Mouse (Mus musculus) layer of hippocampus, postnatal 25 days (tissue): ENCODE data around the gene Cacng4. TPM values are rescaled to one million over a fixed set of nuclear protein-coding genes. Genes with fewer than 3 reads are reported as not detected.

Source experiments
- DNase-seq, 2 experiments: peaks; one replicate each; pipeline ENCODE4 v3.0.0; 2022; ENCODE audit warnings: mixed read lengths in 2 of 2, low spot score in 1 of 2; ENCODE audit errors: extremely low spot score in 1 of 2
- total RNA-seq, 2 experiments: library from RNA; stranded (reverse); gene quantifications; 2 replicates each; pipeline ENCODE4 v1.2.3; 2021

Gene Cacng4
- total RNA-seq, 2 experiments from 2014 or later = 30.8 to 32.5 TPM

DNA sequence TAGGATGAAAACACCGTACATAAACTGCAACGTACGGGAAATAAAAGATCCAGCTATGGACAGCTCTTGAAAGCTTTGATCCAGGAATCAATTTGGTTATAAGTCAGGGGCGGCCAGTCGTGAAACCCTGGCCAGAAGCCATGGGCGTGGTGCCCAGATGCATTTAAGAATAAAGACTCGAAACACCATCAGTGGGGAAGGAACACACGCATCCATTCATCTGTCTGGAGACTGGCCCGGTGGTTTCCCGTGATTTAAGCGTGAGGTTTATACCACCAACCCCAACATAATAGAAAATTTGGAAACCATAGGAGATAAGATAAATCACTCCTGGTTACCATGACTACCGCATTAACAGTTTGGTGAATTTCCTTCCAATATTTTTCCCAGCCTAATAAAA, 16.9 kb downstream of the Cacng4 start:
- DNase-seq = no peak

DNA sequence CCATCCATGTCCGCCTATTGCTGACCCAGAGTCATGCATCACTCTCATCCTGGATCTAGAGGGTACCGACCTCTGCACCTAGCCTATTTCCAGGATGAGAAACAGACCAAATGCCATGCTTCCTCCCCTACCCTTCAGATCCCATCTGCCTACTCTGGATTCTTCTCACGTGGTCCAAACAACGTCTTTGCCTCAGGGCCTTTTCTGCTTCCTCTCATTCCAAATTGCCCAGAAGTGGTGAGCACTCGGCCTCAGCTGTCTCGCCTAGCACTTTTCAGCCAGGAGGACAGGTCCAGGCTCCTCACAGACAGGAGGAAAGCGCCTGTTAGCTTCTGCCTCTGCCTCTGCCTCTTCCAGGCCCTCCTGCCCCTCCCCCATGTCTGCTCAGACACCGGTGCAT, 21.0 kb downstream of the Cacng4 start:
- no peak for DNase-seq

DNA sequence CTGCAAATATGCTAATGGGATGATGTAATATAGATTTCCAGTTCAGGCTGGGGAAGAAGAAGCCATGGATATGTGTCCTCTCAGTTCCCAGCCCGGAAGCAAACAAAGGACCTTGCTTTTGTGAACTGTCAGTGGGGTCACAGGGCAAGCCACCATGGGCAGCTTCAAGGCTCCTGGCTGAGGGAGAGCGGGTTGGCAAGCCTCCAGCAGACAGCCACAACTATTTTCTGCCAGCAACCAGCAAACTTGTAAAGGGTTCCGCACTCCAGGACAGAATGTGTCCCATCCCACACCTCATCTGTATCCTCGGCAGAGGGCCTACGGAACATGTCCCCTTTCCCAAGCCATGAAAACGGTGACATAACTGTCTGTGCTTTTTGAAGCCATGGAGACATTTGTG, 22.4 kb downstream of the Cacng4 start:
- DNase-seq = no peak

DNA sequence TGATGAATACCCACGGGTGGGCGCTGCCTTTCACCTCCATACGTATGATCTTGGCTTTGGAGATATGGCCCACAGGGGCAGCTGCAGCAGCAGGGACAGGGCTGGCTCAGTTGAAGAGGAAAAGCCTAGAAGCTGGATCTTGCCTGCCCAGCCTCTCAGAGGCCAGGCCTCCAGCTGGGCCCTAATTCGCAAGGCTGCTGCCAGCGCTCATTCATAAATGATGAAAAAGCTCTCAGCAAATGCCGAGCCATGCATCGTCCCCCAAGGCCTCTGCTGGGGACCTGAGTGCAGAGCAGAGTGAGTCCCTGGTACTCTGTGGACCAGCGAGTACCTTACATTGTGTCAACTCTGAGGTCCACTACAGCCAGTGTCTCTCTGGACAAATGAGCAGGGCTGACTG, 26.0 kb downstream of the Cacng4 start:
- no peak for DNase-seq

DNA sequence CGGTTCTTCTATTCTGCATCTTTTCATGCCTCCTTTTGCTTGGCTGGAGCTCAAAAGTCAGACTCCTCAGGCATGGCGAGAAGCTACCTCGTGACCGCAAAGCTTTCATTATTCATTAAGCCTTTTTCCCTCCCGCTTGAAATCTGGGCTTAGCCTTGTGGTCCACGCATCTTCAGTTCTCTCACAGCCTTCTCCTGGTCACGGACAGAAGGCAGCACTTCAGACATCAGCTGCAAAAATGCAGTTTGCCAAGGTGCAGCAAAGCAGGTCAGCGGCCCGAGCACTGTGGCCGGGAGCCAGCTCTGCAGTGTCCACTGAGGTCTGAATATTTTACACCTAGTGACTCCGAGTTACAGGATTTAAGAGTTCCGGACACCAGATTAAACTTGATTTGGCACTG, 27.4 kb downstream of the Cacng4 start:
- no peak for DNase-seq

DNA sequence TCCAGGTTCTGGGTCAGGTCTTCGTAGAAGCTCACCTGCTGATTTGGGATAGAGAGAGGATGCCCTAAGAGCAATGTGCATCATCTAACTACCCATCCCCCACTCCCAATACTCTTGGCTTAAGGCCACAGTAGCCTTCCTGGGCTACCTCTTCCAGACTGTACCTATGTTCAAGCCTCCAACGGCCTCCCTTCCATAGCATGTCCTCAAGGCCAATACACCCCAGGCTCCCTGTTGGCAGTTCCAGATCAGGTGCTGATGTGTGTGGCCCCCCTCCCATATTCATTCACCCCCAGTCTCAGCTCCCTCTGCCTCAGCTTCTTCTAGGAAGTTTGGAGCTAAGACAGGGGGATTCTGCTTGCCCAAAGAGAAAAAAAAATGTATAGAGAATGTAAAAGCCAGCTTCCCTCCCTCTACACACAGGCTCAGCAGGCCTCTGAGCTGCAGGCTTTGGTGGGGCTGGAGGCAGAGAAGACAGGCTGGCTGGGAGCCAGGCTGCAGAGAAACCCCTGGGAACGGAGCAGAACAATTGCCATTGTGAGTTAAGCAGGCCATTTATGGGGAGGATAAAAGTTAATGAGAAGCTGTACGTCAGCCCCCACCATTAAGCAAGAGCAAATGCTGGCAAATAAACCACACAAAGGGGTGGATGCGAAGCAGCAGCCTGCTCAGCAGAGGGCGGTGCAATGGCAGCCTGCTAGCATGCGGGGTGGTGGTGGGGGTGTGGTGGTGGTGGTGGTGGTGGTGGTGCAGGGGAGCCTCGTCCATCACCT, 31.5 kb downstream of the Cacng4 start:
- DNase-seq = no peak

DNA sequence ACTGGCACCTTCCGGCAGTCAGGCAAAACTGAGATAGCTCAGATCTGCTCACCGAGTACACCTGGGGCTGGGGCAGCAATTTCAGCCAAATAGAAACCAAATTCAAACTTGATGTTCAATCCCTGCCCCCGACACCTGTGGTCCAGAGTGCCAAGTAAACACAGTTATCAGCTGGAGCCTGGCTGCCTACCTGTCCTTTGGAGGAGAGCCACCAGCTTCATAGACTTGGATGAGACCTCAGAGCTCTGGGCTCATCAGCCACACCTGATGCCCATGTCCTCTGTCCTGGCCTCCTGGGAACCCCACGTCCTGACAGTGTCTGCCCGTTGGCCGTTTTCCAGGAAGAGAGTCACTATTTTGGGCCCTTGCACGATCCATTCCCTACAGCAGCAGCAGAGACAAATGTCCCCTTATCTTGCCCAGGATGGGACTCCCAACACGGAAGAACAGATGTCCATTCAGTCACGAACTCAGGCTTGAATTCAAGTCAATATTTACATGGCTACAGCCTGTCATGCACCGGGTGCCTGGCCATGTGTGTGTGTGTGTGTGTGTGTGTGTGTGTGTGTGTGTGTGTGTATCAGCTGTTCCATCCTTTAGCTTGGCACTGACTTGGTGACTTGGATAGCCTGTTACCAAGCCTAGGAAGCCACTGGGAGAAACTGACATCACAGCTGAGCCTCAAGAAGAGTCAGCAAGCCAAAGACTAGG, 32.4 kb downstream of the Cacng4 start:
- DNase-seq = no peak

DNA sequence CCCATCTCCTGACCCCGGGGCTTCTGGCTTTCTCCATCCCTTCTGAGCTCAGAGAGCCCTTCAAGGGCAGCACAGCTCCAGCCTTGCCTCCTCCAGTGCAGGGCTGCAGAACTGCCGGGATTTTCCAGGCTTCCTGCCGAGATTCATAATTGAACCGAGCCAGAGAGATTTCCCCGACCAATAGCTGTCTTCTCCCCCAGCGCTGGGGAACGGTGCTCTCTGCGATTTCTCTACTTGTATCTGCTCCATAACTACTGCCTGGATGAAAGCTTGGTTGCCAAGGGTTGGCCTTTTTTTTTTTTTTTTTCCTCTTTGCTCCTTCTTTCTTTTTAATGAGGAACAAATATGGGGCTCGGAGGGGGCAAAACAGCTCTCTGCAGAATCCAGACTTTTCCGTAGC, 34.4 kb downstream of the Cacng4 start:
- DNase-seq = no peak

DNA sequence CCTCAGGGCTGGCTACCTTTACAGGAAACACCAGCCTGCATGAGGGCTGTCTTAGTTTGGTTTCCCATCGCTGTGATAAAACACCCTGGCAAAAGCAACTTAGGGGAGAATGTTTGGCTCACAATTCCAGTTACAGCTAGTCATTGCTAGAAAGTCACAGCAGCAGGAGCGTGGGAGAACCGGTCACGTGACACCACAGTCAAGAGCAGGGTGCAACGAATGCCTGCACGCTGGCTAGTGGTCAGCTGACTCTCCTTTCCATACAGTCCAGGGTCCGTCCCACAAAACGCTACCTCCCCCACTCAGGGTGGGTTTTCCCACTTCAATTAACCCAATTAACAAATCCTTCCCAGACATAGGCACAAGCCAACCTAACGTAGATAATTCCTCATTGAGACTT, 34.8 kb downstream of the Cacng4 start:
- DNase-seq = no peak

DNA sequence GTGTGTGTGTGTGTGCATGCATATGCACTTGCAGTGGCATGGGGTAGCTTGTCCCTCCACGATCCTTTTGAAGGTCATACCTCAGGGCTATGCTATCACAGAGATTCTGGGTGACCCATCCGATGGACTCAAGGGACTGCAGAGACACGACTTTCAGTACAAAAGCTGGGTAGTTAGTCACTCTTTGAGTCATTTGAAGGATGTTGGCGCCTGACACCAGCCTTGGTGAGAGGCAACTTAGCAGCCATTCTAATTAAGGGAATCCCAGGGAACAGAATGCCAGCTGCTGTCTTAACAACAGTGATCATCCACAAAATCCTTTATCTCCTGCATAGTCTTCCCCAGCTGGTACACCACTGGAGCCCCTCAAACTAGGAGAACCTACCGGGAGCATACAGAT, 45.2 kb downstream of the Cacng4 start:
- no peak for DNase-seq

DNA sequence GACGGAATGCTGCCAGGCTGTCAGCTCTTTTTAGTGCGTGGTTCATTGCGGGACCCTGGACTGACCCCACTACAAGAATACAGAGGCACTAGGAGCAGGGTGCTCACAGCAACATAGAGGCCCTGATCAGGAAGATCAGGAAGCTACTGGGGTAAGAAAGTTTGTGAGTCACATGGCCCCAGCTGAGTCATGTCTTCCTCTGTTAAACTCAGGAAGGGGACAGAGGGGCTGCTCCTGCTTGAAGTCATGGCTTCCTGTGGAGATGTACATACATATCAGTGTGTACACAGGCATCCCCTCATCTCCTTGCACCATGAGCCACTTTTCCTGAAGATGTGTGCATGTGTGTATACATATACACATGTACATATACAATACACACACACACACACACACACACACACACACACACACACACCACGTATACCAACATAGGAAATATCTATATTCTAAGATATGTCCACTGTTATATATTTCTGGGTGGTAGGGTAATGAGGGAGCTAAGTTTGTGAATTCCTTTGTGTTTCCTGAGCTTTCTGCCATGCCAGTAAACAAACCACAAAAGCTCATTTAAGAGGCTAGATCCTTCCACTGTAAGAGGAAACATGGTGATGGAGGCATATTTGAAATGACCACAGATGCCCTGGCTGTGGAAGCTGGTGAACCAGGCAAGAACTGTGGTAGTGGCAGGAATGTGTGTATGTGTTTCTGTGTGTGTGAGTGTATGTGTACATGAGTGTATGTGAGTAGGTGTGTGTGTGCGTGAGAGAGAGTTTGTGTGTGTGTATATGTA, 45.9 kb downstream of the Cacng4 start:
- DNase-seq = no peak

DNA sequence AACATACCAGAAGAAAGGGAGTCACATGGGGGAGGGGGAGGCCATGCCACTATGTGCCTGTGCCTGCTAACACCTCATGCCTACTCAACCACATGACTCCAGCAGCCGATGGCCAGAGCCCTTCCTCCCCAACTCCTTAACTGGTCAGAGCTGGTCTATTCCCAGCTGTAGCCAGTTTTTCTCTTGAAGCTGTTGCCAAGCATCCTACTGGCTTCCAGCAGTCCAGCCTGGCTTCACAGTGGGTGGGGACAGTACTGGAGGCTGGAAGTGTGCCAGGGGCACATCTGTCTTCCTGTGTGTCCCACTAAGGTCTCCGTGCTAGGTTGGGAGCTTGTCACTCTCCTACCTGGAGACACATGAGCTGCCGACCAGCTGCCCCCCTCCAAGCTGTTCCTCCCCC, 51.3 kb downstream of the Cacng4 start:
- DNase-seq = no peak

DNA sequence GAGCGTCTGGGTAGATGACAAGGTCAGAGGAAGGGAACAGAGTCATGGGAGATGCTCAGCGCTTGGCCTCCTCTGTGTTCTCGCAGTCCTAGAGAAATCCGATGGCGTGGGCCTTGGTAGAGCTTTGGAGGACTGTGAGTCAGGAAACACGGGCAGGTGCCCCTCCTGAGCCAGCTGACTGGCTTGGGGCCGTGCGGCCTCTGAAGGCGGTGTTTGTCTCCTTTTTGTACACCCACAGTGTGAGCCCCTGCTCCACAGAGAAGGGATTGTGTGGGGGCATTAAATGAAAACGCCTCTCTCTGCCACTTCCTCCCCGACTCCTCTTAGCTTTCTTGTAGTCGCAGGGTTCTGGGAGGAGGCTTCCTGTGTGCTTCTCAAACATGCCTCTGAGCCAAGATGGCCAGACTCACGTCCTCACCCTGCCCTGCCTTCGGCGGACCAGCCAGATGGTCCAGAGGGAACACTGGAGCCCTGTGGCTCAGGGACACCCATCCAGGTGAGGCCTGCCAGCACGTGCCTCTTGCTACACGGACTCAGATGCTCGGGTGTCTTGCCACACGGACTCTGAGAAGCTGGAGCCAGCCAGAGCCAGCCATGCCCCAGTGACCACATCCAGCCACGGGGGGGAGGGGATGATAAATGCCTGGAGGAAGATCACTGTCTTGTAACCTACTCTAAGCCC, 55.8 kb downstream of the Cacng4 start:
- DNase-seq = no peak

DNA sequence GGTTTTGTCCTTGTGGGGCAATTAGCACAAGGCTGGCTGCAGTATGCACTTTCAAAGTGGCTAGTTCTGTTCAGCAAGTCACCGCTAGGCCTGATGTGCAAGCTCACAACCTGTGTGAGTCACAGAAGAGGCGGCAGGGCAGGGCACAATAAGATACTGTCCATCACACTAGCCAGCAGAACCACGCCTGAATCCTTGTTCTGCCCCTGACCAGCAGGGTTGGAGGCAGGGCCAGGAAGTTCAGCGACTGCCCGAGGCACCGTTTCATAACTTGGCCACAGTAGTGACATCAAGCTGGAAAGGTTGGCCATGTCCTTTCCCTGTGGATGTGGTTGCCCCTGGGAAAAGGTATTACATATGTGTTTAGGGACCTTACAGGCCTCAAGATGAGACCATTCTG, 56.5 kb downstream of the Cacng4 start:
- no peak for DNase-seq

DNA sequence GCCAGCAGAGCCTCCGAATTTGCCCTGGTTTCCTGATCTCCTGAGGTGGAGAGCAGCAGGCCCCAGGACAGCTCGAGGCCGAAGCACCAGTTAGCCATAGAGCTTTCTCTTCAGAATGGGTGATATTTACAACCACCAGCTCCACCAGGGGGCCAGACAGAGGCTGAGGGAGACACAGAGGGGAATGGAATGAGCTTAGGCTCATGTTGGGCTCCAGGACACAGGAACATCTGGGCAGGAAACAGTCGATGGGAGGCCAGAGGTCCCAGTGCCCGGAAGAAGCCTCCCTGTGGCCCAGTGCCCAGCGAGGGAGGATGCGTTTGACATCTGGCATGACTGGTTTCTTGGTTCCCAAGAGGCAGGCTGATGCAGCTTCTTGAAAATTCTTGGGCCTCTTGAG, 60.2 kb downstream of the Cacng4 start:
- no peak for DNase-seq

DNA sequence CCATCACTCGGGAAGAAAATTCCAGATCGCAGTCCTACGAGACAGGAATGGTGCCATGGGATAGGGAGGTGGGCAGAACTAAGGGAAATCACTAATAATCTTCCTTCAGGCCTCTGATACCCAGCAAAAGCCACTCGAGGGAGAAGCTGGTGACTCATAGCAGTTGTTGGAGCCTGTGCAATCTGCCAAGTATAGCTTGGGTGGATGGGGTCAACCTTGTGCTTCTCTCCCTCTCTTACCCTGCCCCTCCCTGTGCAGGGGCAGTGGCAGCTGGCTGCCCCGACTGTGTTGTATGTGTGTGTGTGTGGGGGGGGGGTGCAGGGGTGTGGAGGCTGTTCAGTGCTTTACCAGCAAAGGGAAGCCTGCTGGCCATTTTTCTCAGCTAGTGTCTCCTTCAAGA, 62.9 kb downstream of the Cacng4 start:
- DNase-seq = no peak

DNA sequence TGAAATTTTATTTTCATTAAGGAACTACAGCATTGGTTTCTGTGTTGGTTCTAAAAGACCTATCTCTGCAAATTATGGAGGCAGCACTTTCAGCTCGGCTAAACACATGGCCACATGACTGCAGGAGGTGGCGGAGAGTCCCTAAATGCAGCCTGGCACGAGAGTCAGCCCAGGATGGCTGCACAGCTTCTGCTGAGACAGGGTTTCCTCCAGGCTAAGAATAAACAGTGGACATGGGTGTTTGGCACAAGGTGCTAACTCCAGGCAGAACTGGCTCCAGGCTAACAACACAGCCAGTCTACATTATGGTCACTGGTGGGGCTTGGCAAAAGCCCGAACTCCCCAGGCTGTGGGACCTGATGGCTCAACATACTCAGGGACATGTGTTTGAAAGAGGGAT, 63.4 kb downstream of the Cacng4 start:
- no peak for DNase-seq

DNA sequence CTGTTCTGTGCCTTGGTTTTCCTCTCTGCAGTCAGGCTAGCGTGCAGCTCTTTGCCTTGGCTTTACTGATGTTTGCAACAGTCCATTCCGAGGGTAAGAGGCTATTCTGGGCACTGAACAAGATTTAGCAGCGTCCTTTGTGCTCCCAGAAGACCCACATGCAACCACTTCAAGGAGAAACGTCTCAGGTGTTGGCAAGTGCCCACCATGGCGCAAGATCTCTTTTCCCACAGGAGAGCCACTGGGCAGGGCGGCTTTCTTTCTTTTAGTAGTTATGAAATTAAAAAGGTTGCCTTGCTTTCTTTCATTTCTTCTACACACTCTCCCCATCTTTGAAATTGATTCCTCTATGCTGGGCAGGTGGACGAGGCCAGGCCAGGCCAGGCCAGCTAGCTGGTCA, 65.2 kb downstream of the Cacng4 start:
- DNase-seq = no peak

DNA sequence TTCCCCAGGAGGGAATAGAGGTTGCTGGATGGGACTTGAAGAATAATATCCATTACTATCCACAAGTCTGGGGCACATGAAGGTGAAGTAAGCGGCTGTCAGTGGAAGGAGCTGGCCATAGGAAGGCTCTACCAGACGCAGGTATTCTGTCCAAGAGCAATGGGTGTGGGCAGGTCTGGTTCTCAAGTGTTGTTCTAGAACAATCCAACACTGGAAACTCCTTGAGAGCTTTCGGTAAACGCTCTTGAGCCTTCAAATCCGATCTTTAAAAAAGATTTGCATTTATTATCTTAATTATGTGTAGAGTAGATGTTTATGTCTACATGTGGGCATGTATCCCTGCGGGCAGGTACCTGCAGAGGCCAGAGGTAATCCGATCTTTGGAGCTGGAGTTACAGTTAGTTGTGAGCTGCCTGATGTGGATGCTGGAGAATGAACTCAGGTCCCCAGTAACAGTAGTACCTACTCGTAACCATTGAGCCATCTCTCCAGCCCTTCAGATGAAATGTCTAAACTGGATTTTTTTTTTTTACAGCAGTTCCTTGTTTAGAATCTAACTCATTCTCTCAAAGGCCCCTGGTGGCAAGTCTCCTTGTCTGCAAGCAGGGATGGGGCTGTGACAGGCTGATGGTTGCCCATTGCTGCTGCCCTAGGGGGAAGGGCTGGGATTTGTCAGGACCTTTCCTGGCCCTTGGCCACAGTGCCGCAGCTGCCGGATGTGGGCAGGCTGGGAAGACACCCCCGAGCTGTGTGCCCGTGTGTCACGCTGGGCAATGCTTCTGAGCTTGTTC, 66.1 kb downstream of the Cacng4 start:
- no peak for DNase-seq

DNA sequence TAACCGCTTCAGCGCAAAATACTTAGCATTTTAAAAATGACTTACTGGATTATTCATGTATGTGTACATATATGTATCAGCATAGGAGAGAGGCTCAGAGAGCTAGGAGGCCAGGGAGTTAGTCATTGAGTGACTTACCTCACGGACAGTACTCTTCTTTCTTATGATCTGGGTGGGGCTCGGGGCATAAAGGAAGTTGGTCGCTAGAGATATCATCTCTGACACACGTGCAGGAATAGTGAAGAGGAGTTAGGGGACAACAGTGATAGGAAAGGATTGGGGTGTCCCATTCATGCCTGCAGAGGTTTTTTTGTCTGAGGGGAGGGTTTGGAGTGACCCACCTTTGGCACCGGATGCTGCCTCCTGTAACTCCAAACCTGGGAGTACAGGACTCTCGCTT, 69.8 kb downstream of the Cacng4 start:
- no peak for DNase-seq
